Mouse (Mus musculus): ENCODE data around the gene Spag7. TPM values are rescaled to one million over a fixed set of nuclear protein-coding genes. Genes with fewer than 3 reads are reported as not detected.

Gene Spag7
- polyA plus RNA-seq, 1 experiment from 2014 or later: 167 TPM

DNA sequence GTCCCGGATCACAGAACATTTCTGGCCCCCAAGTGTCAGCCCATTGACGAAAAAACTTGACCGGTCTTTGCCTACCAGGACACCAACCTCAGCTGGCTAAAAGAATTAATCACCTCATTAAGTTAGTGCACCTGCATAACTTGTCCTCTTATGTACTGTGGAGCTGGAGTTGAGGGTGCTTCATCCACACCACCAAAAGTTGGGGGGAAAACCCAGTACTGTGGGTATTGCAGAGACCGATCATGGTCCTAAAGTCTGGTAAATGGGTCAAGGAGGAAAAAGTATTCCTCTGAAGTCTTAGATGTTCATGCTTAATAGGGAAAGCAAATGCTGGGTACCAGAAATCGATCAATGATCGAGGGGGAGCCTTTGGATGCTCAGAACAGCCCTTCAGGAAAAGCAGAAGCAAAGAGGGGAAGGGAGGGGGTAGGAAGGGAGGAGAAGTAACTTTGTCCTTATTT, 16.3 kb downstream of the Spag7 start:
- H3K4me1 ChIP-seq (ENCODE audit: insufficient read depth): peaks cover 22% of the 10 kb centered on the region
- no peaks in the 10 kb centered on the region for H3K9me3 ChIP-seq (ENCODE audit: low read depth, low read length)
- H3K9ac ChIP-seq: peak overlapping the region; percentile 97
- DNase-seq: no peak
- no peak for ATAC-seq (ENCODE audit: insufficient read depth)
- H3K27ac ChIP-seq (ENCODE audit: low read depth): peak overlapping the region; percentile 99
- 43% methylated on average over 6 of the region's 6 CpGs for WGBS
- H3K4me2 ChIP-seq: peak overlapping the region; percentile 97
- no peaks in the 10 kb centered on the region for H3K27me3 ChIP-seq (ENCODE audit: insufficient read depth, low read length)
- peaks cover 53% of the 10 kb centered on the region for H3K36me3 ChIP-seq (ENCODE audit: insufficient read depth)
- no peak for TF ChIP-seq CTCF (IDR thresholded peaks at IDR 0.05; ENCODE audit: low read depth)
- peak overlapping the region; percentile 100 for H3K4me3 ChIP-seq (ENCODE audit: low read depth, low read length)

DNA sequence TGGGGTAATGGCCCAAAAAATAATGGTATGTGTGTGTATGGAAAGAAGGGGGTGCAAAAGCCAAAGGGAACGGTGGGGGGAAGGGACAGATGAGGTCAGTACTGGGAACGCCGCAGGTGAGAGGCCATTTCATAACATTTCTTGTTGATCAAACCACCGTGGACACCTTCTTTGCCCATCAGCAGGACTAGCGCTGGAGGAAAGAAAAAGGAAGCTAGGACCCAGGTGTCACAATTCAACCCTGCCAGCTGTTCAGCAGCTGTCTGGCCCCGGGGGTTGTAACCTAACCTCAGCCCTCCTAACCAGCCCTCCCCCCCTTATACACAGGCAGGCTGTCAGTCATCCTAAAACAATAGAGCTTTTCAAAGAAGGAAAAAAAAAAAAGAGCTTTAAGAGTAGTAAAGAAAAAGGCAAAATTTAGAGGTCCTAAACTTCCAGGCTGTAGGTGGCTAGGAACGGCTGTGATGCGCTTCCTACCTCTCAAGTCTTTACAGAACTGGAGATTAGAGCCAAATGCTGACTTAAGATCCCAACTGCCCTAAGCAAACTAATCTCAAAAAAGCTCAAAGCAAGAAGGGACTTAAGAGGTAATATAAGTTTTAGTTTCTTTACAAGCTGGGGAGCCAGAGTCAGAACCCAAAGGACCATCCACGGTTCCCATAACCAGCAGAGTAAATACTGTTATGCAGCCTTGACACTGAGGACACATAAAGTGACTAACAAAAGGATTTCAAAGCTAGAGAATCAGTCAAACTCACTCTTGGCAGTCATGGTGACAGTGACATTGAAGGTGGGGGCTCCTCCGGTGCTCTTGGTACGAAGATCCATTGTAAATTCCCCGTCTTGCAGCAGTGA, 17.0 kb downstream of the Spag7 start:
- 45% methylated on average over 12 of the region's 12 CpGs for WGBS
- peaks cover 57% of the 10 kb centered on the region for H3K36me3 ChIP-seq (ENCODE audit: insufficient read depth)
- H3K4me3 ChIP-seq (ENCODE audit: low read depth, low read length): peak overlapping the region; percentile 100
- no peaks in the 10 kb centered on the region for H3K9me3 ChIP-seq (ENCODE audit: low read depth, low read length)
- no peaks in the 10 kb centered on the region for H3K27me3 ChIP-seq (ENCODE audit: insufficient read depth, low read length)
- DNase-seq (no peak), ATAC-seq (ENCODE audit: insufficient read depth) (no peak)
- peaks cover 15% of the 10 kb centered on the region for H3K4me1 ChIP-seq (ENCODE audit: insufficient read depth)
- H3K9ac ChIP-seq: peak overlapping the region; percentile 97
- peak overlapping the region; percentile 99 for H3K27ac ChIP-seq (ENCODE audit: low read depth)
- TF ChIP-seq CTCF (IDR thresholded peaks at IDR 0.05; ENCODE audit: low read depth): no peak
- peak overlapping the region; percentile 97 for H3K4me2 ChIP-seq

DNA sequence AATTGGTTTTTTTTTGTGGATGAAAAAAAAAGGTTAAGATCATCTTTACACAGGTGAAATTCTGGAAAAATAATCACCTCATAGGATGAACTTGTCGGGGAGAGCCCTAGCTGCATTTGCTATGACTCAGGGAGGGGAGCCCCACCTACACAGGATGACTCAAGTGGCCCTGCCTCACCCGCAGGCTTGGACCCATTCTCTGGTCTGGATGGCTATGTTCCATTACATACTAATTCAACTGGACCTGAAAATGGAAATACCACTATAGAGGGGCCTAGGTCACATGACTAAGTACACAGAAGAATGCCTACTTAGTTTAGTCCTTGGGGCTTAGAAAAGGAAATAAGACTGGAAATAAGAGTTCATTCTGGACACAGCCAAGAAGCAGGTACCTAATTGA, 17.8 kb downstream of the Spag7 start:
- peak overlapping the region; percentile 8 for H3K4me3 ChIP-seq (ENCODE audit: low read depth, low read length)
- H3K9ac ChIP-seq: no peak overlapping the region
- WGBS: 57% methylated on average over 2 of the region's 2 CpGs
- H3K9me3 ChIP-seq (ENCODE audit: low read depth, low read length): no peaks in the 10 kb centered on the region
- peak overlapping the region; percentile 97 for H3K4me2 ChIP-seq
- H3K4me1 ChIP-seq (ENCODE audit: insufficient read depth): peaks cover 7% of the 10 kb centered on the region
- H3K36me3 ChIP-seq (ENCODE audit: insufficient read depth): peaks cover 57% of the 10 kb centered on the region
- no peak for DNase-seq
- no peak for TF ChIP-seq CTCF (IDR thresholded peaks at IDR 0.05; ENCODE audit: low read depth)
- no peak overlapping the region for H3K27ac ChIP-seq (ENCODE audit: low read depth)
- no peak for ATAC-seq (ENCODE audit: insufficient read depth)
- H3K27me3 ChIP-seq (ENCODE audit: insufficient read depth, low read length): no peaks in the 10 kb centered on the region

DNA sequence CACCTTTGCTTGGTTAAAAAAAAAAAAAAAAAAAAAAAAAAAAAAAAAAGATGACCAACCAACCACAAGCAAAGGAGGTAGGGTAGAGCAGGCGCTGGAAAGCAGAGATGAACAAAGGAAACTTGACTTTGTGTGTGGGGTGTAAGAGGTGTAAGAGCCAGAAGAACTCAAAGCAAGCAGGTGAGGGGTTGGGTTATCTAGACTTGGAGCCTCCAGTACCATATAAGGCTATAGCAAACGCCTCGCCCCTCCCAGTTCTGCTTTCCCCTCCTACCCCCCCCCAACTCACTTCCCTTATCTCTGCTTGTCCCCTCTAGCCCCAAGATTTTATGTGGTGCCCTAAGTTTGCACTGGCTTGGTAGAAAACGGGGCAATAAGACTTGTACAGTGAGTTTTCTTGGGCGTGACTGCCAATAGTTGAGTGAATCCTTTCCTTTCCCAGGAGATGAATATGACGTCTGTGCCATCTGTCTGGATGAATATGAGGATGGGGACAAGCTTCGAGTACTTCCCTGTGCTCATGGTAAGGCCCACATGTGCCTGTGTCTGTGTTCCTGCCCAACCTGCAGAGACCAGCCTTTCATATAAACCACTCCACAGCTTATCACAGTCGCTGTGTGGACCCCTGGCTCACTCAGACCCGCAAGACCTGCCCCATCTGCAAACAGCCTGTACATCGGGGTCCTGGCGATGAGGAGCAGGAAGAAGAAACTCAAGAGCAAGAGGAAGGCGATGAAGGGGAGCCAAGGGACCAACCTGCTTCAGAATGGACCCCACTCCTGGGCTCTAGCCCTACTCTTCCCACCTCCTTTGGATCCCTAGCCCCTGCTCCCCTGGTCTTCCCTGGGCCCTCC, 18.7 kb downstream of the Spag7 start:
- peak overlapping the region; percentile 8 for H3K4me3 ChIP-seq (ENCODE audit: low read depth, low read length)
- peak overlapping the region; percentile 18; the same call in 1 of the 2 replicates for H3K27ac ChIP-seq (ENCODE audit: low read depth)
- no peak overlapping the region; the same call in 1 of the 2 replicates for H3K9ac ChIP-seq
- no peak for DNase-seq
- no peaks in the 10 kb centered on the region for H3K9me3 ChIP-seq (ENCODE audit: low read depth, low read length)
- peaks cover 60% of the 10 kb centered on the region for H3K36me3 ChIP-seq (ENCODE audit: insufficient read depth)
- peaks cover 8% of the 10 kb centered on the region for H3K4me1 ChIP-seq (ENCODE audit: insufficient read depth)
- no peaks in the 10 kb centered on the region for H3K27me3 ChIP-seq (ENCODE audit: insufficient read depth, low read length)
- no peak for ATAC-seq (ENCODE audit: insufficient read depth)
- WGBS: 68% methylated on average over 12 of the region's 12 CpGs
- H3K4me2 ChIP-seq: peak overlapping the region; percentile 97; the same call in 1 of the 2 replicates
- no peak for TF ChIP-seq CTCF (IDR thresholded peaks at IDR 0.05; ENCODE audit: low read depth)

GRCm38 (mm10) chr11:70649185-70649734, 20.0 kb downstream of the Spag7 start:
- no peaks in the 10 kb centered on the region for H3K9me3 ChIP-seq (ENCODE audit: low read depth, low read length)
- no peak for ATAC-seq (ENCODE audit: insufficient read depth)
- peak overlapping the region; percentile 98 for H3K4me2 ChIP-seq
- H3K4me1 ChIP-seq (ENCODE audit: insufficient read depth): peaks cover 11% of the 10 kb centered on the region
- no peak for DNase-seq
- H3K27ac ChIP-seq (ENCODE audit: low read depth): no peak overlapping the region
- no peak for TF ChIP-seq CTCF (IDR thresholded peaks at IDR 0.05; ENCODE audit: low read depth)
- H3K36me3 ChIP-seq (ENCODE audit: insufficient read depth): peaks cover 73% of the 10 kb centered on the region
- peak overlapping the region; percentile 74 for H3K4me3 ChIP-seq (ENCODE audit: low read depth, low read length)
- no peak overlapping the region for H3K9ac ChIP-seq
- no peaks in the 10 kb centered on the region for H3K27me3 ChIP-seq (ENCODE audit: insufficient read depth, low read length)
- 78% methylated on average over 8 of the region's 8 CpGs for WGBS

- Histone ChIP-seq H3K27me3 (ENCODE audit: insufficient read depth, low read length) (no peaks in the 10 kb centered on the region), H3K4me1 (ENCODE audit: insufficient read depth) (peaks cover 11% of the 10 kb centered on the region), H3K4me3 (ENCODE audit: low read depth, low read length) (peak overlapping the region; percentile 74), H3K9ac (peak overlapping the region; percentile 84), H3K9me3 (ENCODE audit: low read depth, low read length) (no peaks in the 10 kb centered on the region), H3K36me3 (ENCODE audit: insufficient read depth) (peaks cover 80% of the 10 kb centered on the region), H3K27ac (ENCODE audit: low read depth) (peak overlapping the region; percentile 95; the same call in 1 of the 2 replicates), H3K4me2 (peak overlapping the region; percentile 98)
- ATAC-seq (ENCODE audit: insufficient read depth): no peak
- 74% methylated on average over 4 of the region's 4 CpGs for WGBS
- no peak for DNase-seq
- no peak for TF ChIP-seq CTCF (IDR thresholded peaks at IDR 0.05; ENCODE audit: low read depth)
Observed at GRCm38 (mm10) chr11:70648512-70648911, 20.7 kb downstream of the Spag7 start.
